In the genomic region with DNA sequence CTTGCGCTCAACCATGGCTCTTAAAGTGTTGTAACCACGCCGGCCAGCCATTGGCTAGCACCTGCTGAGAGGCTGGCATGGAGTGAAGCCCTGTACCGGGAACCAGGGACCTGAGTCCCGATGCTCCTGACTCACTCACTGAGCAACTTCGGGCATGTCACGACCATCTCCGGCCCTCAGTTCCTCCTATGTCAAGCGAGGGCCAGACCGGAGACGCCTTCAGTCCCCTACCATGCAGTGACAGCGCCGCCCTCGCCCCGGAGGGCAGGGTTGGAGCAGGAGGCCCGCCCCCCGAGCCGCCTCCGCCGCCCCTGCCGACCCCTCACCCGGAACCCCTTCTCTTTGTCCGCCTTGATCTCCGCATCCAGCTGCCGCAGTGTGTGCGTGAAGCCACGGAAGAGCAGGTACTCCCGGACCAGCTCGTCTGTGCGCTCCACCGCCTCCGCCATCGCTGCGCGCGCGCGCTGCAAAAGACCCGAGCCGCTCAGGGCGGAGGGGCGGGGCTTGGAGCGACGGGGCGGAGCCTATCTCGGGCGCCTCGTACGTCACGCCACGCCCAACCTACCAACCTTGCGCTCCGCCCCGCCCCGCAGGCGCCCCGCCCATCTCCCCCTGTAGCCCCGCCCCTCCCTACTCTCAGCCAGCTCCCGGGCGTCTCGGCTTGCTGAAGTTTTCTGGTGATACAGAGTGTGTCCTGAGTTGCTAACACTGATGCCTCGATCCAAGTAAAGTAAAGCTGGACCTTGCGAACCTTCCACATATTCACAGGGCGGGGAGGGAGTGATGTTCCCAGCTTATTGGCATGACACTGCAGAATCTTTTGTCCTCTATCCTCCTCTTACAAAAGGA, we compare ENCODE assay signal across 8 mouse cellular contexts. TPM values are rescaled to one million over a fixed set of nuclear protein-coding genes. Genes with fewer than 3 reads are reported as not detected.
DNase-seq lines count a peak whose midpoint lies in the region; ATAC-seq lines count a peak whose summit lies in the region.

TSS of gene Wdr91 (minus strand) at position 506 of the 849 bp plus-strand sequence.

- H3K27ac ChIP-seq in hindbrain, embryonic 15.5 days (replicated peaks): peak within 1 kb of the TSS; percentile 91

- ATAC-seq in hindbrain, embryonic 15.5 days (ENCODE audit: low FRiP score, low read depth): peak; percentile 95

- H3K4me3 ChIP-seq in hindbrain, embryonic 15.5 days: peak within 1 kb of the TSS; percentile 89

- H3K36me3 ChIP-seq in hindbrain, embryonic 15.5 days: 0 out of 2 replicates have a peak, but pooled peaks cover 10% of the 10 kb centered on the region

- no peaks in the 10 kb centered on the region for H3K9me3 ChIP-seq in hindbrain, embryonic 15.5 days

- under 1% methylated on average over 64 of the region's 64 CpGs for WGBS in hindbrain, embryonic 15.5 days

- H3K4me1 ChIP-seq in hindbrain, embryonic 15.5 days (replicated peaks): peaks cover 17% of the 10 kb centered on the region

- no peaks in the 10 kb centered on the region for H3K27me3 ChIP-seq in hindbrain, embryonic 15.5 days

- peak within 1 kb of the TSS; percentile 71 for H3K9ac ChIP-seq in hindbrain, embryonic 15.5 days

- peak; percentile 88 for DNase-seq in R1 (ENCODE audit: low read depth, low spot score)
- peak; percentile 95 to 98 for DNase-seq in cerebellum, postnatal 25 days
- DNase-seq in frontal cortex, postnatal 36 days (ENCODE audit: low spot score in 2 of 2): peak; percentile 90 to 92
- DNase-seq in left cerebral cortex, adult 11 months (ENCODE audit: low spot score): peak; percentile 85
- DNase-seq in lung, postnatal 4 days: peak; percentile 93 to 96
- DNase-seq in retina, postnatal 7 days (ENCODE audit: low read depth, low spot score): peak; percentile 90
- peak; percentile 89 for DNase-seq in urinary bladder, adult 2 months (ENCODE audit: low spot score)

- peak within 1 kb of the TSS; percentile 65 for H3K4me2 ChIP-seq in hindbrain, embryonic 15.5 days

RNA-seq across cellular contexts. Expression of gene Wdr91, which starts in this region (rescaled TPM):
- polyA plus RNA-seq in hindbrain, embryonic 15.5 days (2015; fragmentation: Nextera tagmentation; extraction: Ambion mirVana): 13.1 and 14.3 TPM in 2 replicates
- polyA plus RNA-seq in urinary bladder, adult 2 months (2012; rRNA removed): 12.7 and 13.6 TPM in 2 replicates

Comparison
In these comparisons a context has a peak if more than half of its experiments do, and no peak if none do; other contexts are left out.
1. Peak in every context shown above with its lines: DNase-seq, ATAC-seq, H3K4me3 ChIP-seq and H3K27ac ChIP-seq.